ENCODE assay signal across 8 mouse cellular contexts in genomic region chr4:124477359-124477868, GRCm38 (mm10).
DNase-seq lines count a peak whose midpoint lies in the region; ATAC-seq and TF ChIP-seq lines count a peak whose summit lies in the region.

No protein-coding gene starts in this region.

- TF ChIP-seq EP300 in heart, postnatal 0 days (IDR thresholded peaks at IDR 0.05; ENCODE audit: low read depth), result no peak

- no peaks in the 10 kb centered on the region for H3K4me1 ChIP-seq in heart, postnatal 0 days (ENCODE audit: control insufficient read depth, insufficient read depth)
- H3K4me1 ChIP-seq in embryonic facial prominence, embryonic 15.5 days, result peaks cover 10% of the 10 kb centered on the region
- peaks cover 7% of the 10 kb centered on the region; the same call in 1 of the 2 replicates for H3K4me1 ChIP-seq in intestine, embryonic 16.5 days (ENCODE audit: control insufficient read depth, insufficient read depth, low read length)
- no peaks in the 10 kb centered on the region for H3K4me1 ChIP-seq in lung, adult 2 months (ENCODE audit: control insufficient read depth, insufficient read depth, low read length)

- H3K36me3 ChIP-seq in heart, postnatal 0 days (replicated peaks; ENCODE audit: control insufficient read depth, insufficient read depth, low read length), result no peaks in the 10 kb centered on the region
- H3K36me3 ChIP-seq in embryonic facial prominence, embryonic 15.5 days, result no peaks in the 10 kb centered on the region
- H3K36me3 ChIP-seq in intestine, embryonic 16.5 days (ENCODE audit: control insufficient read depth, insufficient read depth, low read length), result no peaks in the 10 kb centered on the region

- H3K27me3 ChIP-seq in heart, postnatal 0 days (ENCODE audit: control insufficient read depth, insufficient read depth, low read length), result peaks cover 47% of the 10 kb centered on the region
- H3K27me3 ChIP-seq in embryonic facial prominence, embryonic 15.5 days, result peaks cover 34% of the 10 kb centered on the region
- H3K27me3 ChIP-seq in intestine, embryonic 16.5 days (replicated peaks; ENCODE audit: control insufficient read depth, insufficient read depth, low read length), result peaks cover 15% of the 10 kb centered on the region

- peak overlapping the region; percentile 8; the same call in 1 of the 2 replicates for H3K4me2 ChIP-seq in heart, postnatal 0 days (ENCODE audit: low read depth, low read length)
- H3K4me2 ChIP-seq in embryonic facial prominence, embryonic 15.5 days (replicated peaks), result peak overlapping the region; percentile 34
- H3K4me2 ChIP-seq in intestine, embryonic 16.5 days (ENCODE audit: low read depth, low read length), result peak overlapping the region; percentile 39; the same call in 1 of the 2 replicates

- no peaks in the 10 kb centered on the region for H3K9me3 ChIP-seq in heart, postnatal 0 days (replicated peaks; ENCODE audit: control insufficient read depth, low read length)
- H3K9me3 ChIP-seq in embryonic facial prominence, embryonic 15.5 days (replicated peaks), result no peaks in the 10 kb centered on the region
- H3K9me3 ChIP-seq in intestine, embryonic 16.5 days (ENCODE audit: control insufficient read depth, low read length), result no peaks in the 10 kb centered on the region

- DNase-seq in heart, postnatal 0 days (ENCODE audit: low spot score), result no peak
- DNase-seq in heart, adult 18-20 months, result no peak
- DNase-seq in neural tube, embryonic 10.5 days (ENCODE audit: extremely low spot score, low spot score), result peak; percentile 68
- DNase-seq in lung, adult 2 months, result no peak
- no peak for DNase-seq in thymus, postnatal 10 days (ENCODE audit: low spot score in 2 of 2)

- 28% methylated on average over 14 of the region's 14 CpGs for WGBS in heart, postnatal 0 days
- 20% methylated on average over 13 of the region's 14 CpGs for WGBS in embryonic facial prominence, embryonic 15.5 days
- 18% methylated on average over 14 of the region's 14 CpGs for WGBS in intestine, embryonic 16.5 days
- 14% methylated on average over 14 of the region's 14 CpGs for WGBS in lung, adult 2 months

- TF ChIP-seq POLR2A in lung, adult 2 months (IDR thresholded peaks at IDR 0.05; ENCODE audit: borderline replicate concordance, extremely low read depth, low read depth, low read length), result no peak

- no peak for TF ChIP-seq CTCF in heart, postnatal 0 days (IDR thresholded peaks at IDR 0.05; ENCODE audit: low read depth)
- no peak for TF ChIP-seq CTCF in lung, adult 2 months (IDR thresholded peaks at IDR 0.05; ENCODE audit: insufficient read depth, low read length)

- no peak overlapping the region for H3K4me3 ChIP-seq in heart, postnatal 0 days (ENCODE audit: low read depth, low read length)
- H3K4me3 ChIP-seq in embryonic facial prominence, embryonic 15.5 days (replicated peaks), result no peak overlapping the region
- no peak overlapping the region for H3K4me3 ChIP-seq in intestine, embryonic 16.5 days (ENCODE audit: low read length)
- H3K4me3 ChIP-seq in lung, adult 2 months (replicated peaks; ENCODE audit: extremely low read depth, low read depth, low read length), result no peak overlapping the region

- no peak for ATAC-seq in heart, postnatal 0 days (ENCODE audit: insufficient read depth, low read depth)
- no peak for ATAC-seq in embryonic facial prominence, embryonic 15.5 days (ENCODE audit: insufficient number of reproducible peaks, low FRiP score, low TSS enrichment, low read depth)
- ATAC-seq in intestine, embryonic 16.5 days, result no peak
- no peak; the same call in 1 of the 2 replicates for ATAC-seq in frontal cortex, adult (ENCODE audit: low TSS enrichment)

- H3K27ac ChIP-seq in heart, postnatal 0 days (ENCODE audit: low read depth), result no peak overlapping the region
- no peak overlapping the region for H3K27ac ChIP-seq in embryonic facial prominence, embryonic 15.5 days (replicated peaks)
- H3K27ac ChIP-seq in intestine, embryonic 16.5 days (ENCODE audit: low read length), result no peak overlapping the region

- H3K9ac ChIP-seq in heart, postnatal 0 days (replicated peaks; ENCODE audit: low read depth, low read length), result no peak overlapping the region
- no peak overlapping the region for H3K9ac ChIP-seq in embryonic facial prominence, embryonic 15.5 days
- no peak overlapping the region for H3K9ac ChIP-seq in intestine, embryonic 16.5 days (ENCODE audit: low read depth, low read length)
